Mouse (Mus musculus): Measurements from ENCODE around the gene Parva.

Gene Parva

DNA sequence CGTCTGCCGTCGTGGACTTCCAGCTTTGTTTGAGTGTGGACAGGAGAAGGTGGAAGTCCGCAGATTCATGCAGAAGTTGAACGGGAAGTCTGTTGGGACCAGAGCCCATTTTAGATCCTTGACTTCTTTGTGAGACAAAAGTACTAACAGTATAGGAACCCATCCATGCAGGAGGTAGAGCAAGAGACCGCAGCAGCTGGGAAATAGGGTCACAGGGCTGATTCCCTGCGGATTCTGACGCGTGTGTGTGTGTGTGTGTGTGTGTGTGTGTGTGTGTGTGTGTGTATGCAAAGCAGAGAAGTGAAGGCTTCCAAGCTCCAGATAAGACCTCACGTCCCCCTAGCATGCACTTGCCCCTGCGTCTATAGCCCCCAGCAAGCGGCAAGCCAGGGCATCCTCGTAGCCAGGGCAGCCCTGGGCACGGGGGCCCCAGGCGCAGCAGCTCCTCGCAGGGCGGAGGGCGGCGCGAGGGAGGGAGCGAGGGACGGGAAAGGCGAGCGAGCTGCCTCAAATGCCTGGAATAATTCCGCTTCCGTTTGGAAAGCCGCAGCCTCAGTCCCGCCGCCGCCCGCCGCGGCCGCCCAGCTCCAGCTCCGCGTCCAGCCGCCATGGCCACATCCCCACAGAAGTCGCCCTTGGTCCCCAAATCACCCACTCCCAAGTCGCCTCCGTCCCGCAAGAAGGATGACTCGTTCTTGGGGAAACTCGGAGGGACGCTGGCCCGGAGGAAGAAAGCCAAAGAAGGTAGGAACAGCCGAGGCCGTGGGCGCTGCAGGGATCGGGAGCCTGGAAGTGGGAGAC lies at the start of gene Parva:
TSS of gene Parva (plus strand) at position 149 of the 801 bp plus-strand sequence.
- no peak for DNase-seq (ENCODE audit: low spot score)

DNA sequence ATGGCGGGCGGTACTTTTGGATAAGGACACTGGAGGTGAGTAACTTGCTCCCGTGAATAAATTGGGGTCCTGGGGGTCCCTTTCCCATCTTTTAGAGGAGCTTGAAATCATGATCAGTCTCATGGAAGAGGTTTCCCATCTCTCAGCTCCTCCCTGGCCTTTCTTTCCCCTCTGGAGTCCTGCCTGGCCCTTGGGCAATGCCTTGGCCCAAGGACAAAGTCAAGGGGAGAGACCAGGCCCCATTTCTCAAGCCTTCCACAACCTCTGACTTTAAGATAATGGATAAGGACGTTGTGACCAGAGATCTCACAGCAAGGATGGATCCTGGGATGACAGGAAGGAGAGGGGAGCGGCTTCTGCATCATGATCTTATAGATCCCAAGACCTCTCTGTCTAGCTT lies 49.2 kb upstream of the Parva start:
- DNase-seq (ENCODE audit: low spot score), result no peak

DNA sequence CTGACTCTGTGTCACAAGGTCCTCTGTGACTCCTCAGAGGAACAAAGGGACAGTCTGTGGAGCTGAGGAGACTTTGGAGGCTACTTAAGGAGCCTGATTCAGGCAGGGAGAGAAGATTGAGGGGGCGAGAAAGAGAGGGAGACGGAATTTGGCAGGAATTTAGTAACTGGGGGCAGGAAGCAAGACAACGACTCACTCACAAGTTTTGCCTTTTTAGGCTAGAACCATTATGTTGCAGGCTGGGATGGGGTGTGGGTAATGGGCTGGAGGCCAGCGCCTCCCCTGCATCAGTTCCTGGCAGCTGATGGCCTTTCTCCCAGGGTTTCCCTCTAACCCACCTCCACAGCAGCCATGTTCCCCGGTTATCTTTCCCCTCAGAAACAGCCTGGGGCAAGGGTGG lies 48.8 kb upstream of the Parva start:
- no peak for DNase-seq (ENCODE audit: low spot score)

DNA sequence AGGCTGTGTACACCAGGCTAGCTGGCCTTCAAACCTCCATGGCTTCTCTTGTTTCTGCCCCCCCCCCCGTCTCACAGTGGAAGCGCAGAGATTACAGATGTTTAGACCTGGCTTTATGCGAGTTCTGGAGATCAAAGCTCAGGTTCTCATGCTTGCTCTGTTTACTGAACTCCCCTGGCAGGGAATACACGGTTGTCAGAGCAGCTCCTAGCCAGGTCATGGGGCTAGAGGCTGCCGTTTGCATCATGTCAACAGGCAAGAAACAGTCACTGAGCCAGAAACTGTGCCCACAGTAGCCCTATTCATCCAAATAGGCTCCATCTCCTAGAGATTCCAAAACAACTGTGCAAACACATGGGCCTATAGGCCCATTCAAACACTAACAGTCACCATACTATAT lies 40.8 kb upstream of the Parva start:
- no peak for DNase-seq (ENCODE audit: low spot score)

DNA sequence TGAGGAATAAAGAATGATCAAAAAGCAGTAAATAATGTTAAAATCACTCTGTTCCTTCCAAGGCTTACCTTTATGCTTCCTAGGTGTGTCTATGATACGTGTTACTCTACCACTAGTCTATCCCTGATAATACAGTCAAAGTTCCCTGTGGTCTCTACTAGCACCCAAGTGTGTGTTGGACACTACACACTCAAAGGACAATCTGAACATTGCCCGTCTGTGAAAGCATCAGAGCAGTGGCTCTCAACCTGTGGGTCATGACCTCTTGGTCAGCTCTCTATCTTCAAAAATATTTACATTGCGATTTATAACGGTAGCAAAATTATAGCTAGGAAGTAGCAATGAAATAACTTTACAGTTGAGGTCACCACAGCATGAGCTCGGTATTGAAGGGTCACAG lies 39.4 kb upstream of the Parva start:
- DNase-seq (ENCODE audit: low spot score), result no peak

DNA sequence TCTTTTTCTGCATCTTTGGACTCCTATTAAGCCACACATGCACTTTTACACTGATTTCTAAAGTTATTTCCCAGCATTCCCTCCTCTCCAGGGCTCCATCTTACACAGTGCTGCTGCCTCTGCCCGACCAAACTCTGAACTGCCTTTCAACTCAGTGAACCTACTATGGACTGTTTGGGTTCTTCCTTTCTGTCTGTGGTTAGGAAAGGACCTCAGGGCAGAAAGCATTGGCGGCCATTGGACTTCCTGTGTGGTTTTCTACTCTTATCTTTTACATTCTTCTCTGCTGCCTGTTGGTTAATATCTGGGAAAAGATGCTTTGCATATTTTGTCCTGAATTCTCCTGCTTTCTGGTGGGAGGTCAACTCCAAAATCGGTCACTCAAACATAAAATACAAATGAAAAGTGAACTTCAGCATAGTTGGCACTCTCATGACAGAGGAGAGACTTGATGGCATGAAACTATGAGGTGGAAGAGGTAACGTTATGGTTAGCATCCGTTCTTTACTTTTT lies 38.9 kb upstream of the Parva start:
- DNase-seq (ENCODE audit: low spot score), result no peak

DNA sequence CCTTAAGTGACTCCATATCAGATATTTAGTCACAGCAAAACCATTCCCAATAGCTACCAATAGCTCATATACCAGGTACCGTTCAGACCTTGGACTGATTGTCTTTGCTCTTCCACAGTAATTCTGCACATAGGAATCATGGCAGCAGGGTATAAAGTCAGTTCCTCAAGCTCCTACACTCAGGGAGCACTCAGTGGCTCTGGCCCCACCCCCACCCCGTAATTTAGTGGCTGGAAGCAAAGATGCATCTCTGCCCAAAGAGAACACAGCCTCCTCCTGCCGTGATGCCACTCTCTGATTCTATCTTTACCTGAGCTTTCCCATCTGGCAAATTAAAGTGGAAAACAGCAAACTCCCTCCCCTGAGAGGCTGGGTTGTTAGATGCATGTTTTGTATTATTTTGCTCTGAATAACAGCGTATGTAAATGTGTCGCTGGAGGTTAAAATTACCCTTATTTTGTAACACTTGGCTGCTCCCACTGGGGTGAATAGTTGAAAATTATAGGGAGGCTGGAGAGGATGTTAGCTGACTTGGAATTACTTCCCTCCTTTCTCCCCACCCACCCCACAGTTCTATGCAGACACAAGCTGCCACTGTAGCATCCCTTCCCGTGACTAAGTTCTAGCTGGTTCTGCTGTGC lies 37.6 kb upstream of the Parva start:
- no peak for DNase-seq (ENCODE audit: low spot score)

DNA sequence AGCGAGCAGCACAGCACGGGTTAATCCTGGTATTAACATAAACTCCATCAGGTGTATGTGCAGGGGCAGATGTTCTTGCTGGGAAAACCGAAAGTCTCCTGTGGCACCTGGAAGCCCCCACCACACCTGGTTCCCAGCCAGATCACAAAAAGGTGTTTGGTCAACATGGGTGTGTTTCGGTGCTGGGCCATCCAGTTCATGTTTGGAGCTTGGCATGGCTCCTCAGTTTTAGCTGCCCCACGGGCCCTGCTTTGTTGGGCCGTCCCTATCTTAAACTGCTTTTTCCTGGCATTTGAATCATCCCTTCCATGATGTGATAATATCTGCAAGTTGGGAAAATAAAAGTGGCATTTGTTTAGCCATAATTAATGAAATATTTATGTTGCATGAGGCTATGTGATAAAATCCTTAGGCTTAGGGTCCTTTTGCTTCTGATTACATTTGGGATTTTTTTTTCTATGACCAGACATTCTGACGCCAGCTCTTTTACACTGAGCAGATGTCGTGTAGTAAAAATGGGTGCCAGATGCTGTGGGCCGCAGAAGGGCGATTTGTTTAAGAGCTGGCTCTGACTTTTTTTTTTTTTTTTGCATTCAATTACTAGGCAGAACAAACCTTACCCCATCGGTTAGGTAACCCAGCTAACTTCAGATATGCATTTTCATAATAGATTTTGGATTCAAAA lies 36.9 kb upstream of the Parva start:
- DNase-seq (ENCODE audit: low spot score), result no peak

DNA sequence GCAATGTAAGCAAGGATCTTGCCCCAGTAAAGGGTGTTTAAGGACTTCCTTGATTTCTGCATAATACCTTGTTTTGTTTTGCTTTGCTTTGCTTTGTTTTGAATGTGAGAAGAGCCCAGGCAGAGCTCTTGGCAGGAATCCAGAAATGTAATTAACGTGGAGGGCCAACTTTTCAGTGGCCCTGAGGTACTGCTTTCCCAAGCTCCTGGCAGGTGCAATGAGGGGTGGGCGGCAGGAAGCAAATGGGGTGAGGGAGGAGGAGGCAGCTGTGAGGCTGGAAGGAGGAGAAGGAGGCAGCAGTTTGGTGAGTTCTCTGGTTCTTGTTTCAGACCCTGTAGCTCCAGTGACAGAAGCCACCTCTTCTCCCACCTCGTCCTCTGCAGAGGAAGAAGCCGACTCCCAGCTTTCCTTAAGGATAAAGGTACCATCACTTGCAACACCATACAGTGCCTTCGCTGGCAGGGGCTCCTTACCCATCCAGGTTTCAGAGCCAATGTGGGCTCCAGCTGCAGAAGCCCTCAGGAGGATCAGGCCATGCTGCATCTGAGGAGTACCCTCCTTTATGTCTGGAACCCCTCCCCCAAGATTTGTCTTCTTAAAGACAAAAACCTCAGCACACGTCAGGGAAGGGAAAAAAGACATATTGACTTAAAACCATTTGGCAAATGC lies 36.2 kb upstream of the Parva start:
- DNase-seq (ENCODE audit: low spot score), result no peak

DNA sequence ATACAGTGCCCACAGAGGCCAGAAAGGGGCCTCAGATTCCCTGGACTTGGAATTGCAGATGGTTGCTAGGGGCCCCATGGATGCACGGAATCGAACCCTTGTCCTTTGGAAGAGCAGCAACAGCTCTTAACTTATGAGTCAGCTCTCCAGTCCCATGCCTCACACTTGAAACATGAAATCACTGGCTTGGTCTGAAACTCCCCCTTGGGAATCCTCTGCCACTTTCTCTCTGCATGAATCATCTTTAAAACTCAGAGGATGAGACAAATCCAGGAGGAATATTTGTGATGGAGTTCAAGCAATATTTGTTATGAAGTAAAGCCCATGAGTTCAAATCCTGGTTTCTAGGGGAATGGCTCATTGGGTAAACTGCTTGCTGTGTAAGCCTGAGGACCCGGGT lies 29.5 kb upstream of the Parva start:
- no peak for DNase-seq (ENCODE audit: low spot score)

DNA sequence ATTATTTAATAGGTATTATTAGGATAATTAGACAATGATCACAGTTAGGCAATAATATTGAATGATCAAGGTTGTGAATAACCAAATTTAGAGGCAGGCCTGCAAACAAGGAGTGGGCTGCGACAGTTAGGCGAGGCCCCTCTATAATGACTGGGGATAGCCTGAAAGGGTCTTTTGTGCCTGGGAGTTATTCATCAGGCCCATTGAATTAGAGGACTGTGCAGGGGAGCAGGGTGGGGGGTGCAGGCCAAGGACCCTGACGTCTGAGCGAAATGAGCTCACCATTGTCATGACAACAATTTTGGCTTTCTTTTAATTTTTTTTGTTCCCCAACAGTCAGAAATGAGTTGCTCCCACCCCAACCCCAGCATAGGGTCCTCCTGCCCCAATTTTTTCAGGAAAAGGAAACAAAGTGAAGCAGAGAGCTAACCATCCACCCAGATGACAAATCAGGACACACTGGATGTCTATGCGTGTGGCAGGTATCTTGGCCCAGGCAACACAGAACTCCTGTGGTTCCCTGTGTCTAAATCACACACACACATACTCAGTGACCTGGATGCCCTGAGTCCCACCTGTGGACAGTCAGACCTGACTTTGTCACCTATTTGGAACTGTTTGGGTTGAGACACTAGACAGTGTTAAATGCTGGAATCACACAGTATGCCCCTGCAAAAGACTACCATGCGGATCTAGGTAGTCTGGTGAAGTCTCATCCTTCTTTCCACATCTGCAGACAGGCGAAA lies 27.7 kb upstream of the Parva start:
- no peak for DNase-seq (ENCODE audit: low spot score)

DNA sequence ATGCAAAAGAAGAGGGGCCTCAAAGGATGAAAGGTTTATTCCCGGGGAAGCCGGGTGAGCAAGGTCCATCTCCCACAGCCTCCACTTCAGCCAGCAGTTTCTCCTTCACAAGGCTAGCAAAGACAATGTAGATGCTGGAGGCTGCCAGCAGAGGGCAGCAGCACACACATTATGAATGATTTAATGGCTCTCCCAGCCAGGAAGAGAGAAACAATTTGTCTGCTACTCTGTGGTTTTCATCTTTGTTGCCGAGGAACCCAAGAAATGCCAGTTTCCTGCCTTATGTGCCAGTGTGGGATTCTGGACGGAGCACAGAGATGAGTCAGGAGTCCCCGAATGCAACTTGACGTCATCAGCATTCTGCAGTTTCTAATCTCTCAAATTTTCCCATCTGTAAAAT lies 27.1 kb upstream of the Parva start:
- DNase-seq (ENCODE audit: low spot score), result no peak

DNA sequence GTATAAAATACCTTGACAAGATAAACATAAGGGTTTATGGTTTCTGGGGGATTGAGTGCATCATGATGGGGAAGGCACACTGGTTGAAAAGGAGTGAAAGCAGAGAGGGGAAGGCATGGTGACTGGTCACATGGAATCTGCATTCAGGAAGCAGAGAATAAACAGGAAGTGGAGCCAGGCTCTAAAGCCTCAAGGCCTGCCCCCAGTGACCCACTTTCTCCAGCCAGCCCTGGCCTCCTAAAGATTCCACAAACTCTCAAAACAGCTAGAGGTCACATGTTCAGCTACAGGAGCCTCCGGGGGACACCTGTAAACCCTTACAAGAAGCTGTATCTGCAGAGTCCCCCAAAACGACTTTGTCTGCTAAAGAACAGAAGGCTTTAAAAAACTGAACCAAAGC lies 22.2 kb upstream of the Parva start:
- DNase-seq (ENCODE audit: low spot score), result no peak

DNA sequence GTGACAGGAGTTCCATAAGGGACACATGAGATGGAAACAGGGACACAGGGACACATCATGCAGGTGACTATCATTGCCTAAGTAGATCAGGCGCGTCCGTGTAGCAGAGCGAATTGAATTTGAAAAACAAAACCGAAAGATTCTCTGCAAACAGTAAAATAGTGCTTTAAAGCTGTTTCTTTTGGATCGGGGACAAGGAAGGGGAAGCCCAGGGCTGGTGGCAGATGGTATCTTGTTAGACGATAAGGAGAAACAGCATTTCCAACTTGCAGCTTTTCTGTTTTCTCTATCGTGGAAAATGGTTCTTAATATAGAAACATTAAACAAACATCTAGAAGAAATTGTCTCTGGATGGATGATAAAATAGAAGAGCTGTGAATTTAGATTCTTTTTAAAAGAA lies 21.7 kb upstream of the Parva start:
- DNase-seq (ENCODE audit: low spot score), result no peak

DNA sequence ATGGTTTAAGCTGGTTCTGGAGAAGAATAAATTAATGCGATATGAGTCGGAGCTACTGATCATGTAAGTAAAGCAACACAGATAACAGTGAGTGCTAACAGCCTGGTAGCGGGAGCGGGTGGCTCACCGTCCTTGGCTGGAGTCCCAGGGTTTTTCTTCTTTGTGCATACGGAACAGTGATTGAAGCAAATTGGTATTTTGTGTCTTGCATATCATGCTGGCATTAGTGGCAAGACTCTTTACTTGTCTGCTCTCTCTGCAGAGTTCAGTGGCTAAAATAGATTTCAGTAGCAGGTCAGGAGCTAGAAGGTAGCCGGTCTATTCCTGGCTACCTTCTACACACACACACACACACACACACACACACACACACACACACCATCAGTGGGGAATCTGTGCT lies 19.7 kb upstream of the Parva start:
- no peak for DNase-seq (ENCODE audit: low spot score)

DNA sequence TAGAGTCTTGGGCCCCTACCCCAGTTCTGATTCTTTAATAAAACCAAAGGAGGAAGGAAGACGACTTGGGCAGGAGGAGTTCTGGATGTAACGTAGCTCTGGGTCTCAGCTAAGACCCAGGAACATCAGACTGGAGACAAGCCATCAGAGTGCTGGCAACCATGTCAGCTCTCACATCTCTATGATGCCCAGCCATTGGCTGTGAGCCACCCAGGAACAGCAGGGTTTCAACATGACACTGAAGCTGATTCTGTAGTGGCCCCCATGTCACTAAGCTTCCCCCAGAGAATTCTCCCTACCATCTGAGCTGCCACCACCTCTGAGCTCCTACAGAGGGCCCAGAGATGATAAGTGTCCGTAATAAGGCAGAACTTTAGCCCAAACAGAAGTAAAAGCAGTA lies 17.3 kb upstream of the Parva start:
- DNase-seq (ENCODE audit: low spot score), result no peak

DNA sequence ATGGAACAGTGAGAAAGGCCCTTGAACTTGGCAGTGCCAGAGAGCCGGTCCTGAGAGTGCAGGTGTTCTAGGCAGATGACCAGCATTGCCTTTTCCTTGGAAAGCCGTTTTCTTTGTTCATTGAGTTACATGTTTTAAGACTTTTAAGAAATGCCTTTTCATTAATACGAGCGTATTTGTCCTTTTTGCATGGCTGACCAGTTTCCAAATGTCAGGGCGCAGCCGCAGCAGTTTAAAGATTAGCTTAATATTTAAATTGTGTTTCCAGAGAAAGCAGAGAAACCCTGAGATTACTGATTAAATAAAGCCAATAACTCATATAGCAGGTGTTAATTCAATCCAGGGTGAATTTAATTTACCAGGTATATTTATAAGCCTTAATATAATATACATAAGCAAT lies 14.0 kb upstream of the Parva start:
- no peak for DNase-seq (ENCODE audit: low spot score)

DNA sequence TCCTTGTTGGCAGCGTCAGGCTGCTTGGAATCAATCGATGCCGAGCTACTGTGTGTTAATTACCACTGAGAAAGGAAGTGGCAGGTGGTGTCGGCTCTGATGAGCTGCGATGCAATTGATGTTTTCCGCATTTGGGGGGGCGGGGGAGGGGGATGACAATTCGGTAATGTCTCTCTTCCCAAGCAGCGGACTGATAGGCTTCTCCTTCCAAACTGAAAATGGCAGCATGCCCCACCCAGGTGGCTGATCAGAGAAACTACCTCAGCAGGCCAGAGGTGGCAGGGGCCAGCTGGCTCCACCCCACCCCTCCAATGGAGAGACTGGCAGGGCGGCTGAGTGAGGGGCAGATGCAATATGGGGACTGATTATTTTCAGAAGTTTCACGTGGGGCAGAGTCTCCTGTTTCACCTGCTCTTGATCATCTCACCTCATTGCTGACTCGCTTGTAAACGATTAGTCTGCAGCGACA lies 11.2 kb upstream of the Parva start:
- DNase-seq (ENCODE audit: low spot score), result no peak

DNA sequence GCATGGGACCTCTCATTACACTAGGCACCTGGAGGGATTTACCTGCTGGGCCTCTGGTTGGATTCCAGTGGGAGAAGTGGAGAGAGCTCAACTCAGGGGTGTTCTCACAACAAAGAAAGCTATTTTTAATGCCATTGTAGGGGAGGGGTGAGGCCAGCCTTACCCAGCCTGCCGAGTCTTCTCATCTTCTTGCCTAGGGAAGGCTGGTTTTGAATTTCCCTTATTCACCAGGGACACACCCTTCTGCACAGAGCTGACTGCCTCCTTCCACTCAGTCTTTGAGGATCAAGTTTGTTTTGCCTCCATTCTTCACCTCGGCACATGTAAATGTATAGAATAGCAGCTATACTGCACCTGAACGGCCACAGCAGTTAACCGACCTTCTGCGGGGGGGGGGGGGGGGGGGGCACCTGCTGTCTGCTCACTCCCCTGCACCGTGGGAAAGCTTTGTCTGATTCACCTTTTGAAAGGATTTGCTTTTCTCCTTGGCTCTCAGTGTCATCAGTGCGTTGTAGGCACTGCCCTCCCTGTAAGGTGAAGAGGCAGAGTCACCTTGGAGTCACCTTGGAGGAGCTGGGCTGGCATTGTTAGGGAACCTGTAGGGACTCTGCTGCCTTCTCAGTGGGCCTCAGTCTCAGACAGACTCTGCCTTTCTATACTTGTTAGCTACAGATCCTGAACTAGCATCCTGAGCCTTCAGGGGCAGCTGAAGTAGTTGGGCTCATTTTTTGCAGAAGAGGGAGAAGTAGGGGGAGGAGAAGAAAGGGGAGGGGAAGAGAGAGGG lies 10.4 kb upstream of the Parva start:
- DNase-seq (ENCODE audit: low spot score), result no peak

DNA sequence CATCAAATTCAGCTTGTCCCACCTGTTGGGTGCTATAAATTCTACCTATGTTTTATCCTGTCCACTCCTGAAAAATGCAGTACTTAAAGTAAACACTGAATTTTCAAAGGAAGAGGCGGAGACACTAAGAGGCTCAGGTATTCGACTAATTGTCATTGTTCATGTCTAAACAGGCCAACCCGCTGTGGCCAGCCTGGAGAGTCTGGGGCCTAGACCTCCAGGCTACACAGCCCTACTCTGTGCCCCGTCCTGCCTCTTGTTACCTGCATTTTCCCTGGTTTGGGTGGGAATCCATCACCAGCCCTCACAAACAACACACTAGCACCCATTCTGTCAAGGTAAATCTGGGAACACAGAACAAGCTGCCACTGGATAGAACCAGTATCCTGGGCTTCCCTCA lies 9.7 kb upstream of the Parva start:
- no peak for DNase-seq (ENCODE audit: low spot score)

DNA sequence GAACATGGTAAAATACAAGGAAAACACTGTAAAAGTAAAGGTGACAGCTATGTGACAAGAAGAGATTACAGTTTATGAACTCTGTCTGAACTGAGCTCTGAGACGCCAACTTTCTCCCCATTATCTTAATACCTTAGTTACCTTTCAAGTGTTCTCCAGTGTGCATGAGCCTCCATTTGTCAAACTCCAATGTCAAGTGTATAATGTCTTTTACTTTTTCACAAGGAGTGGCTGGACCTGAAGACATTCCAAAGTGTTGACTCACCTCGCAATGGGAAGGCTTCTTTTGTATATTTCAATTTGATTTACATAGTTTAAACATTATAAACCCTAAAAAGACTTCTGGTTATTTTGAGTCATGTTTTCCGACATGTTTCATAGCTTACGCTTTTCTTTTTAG lies 3.9 kb upstream of the Parva start:
- no peak for DNase-seq (ENCODE audit: low spot score)
